Mouse (Mus musculus) limb, embryonic 14.5 days (tissue): ENCODE data around the gene Dlec1. TPM values are rescaled to one million over a fixed set of nuclear protein-coding genes. Genes with fewer than 3 reads are reported as not detected.
A peak's percentile ranks its signal among the peaks of the same experiment; 100 is the strongest.

Experiments used
- ATAC-seq: fragments of 200-750 bp; cut with Nextera tagmentation; 2 replicates; pipeline ENCODE4 v1.8.0; 2017; ENCODE audit warnings: low read depth, moderate number of reproducible peaks, moderate TSS enrichment; ENCODE audit not compliant: low FRiP score
- DNase-seq: peaks from one replicate; pipeline ENCODE4 v3.0.0-alpha.2; 2015; ENCODE audit warnings: low spot score
- H3K27ac ChIP-seq: fragments of 300-500 bp; sonication (generic); replicated peaks from 2 replicates; pipeline ENCODE4 v1.5.1; 2014; ENCODE audit warnings: low read depth, mild to moderate bottlenecking, low read length, moderate library complexity, mixed read lengths
- H3K27me3 ChIP-seq: fragments of 300-500 bp; sonication (generic); 2 replicates; pipeline ENCODE4 v1.6.1; 2014; ENCODE audit warnings: low read length, mixed read lengths; ENCODE audit not compliant: control insufficient read depth, insufficient read depth
- H3K36me3 ChIP-seq: fragments of 300-500 bp; sonication (generic); 2 replicates; pipeline ENCODE4 v1.6.1; 2014; ENCODE audit warnings: mild to moderate bottlenecking, low read length, moderate library complexity, mixed read lengths; ENCODE audit not compliant: control insufficient read depth, insufficient read depth
- H3K4me1 ChIP-seq: fragments of 300-500 bp; sonication (generic); 2 replicates; pipeline ENCODE4 v1.6.1; 2014; ENCODE audit warnings: antibody characterized with exemption, low read length, mixed read lengths; ENCODE audit not compliant: control insufficient read depth, insufficient read depth
- H3K4me2 ChIP-seq: fragments of 300-500 bp; sonication (generic); replicated peaks from 2 replicates; pipeline ENCODE4 v1.6.1; 2014; ENCODE audit warnings: low read depth, mild to moderate bottlenecking, low read length, moderate library complexity; ENCODE audit not compliant: severe bottlenecking
- H3K4me3 ChIP-seq: fragments of 300-500 bp; sonication (generic); replicated peaks from 2 replicates; pipeline ENCODE4 v1.5.1; 2014; ENCODE audit warnings: low read length
- H3K9ac ChIP-seq: fragments of 300-500 bp; sonication (generic); 2 replicates; pipeline ENCODE4 v1.6.1; 2014; ENCODE audit warnings: mild to moderate bottlenecking, low read depth, low read length, moderate library complexity; ENCODE audit not compliant: severe bottlenecking
- H3K9me3 ChIP-seq: fragments of 300-500 bp; sonication (generic); 2 replicates; pipeline ENCODE4 v1.6.1; 2016; ENCODE audit warnings: low read length; ENCODE audit not compliant: control insufficient read depth
- POLR2A ChIP-seq: fragments of 200-500 bp; IDR thresholded peaks from 2 replicates; pipeline ENCODE4 v1.8.0; 2012; ENCODE audit warnings: inconsistent platforms, mild to moderate bottlenecking, moderate library complexity, borderline replicate concordance; ENCODE audit not compliant: insufficient read depth, insufficient read length; ENCODE audit errors: extremely low read depth
- WGBS: fragments of 180-500 bp; shearing (Covaris S2); extraction: QIAGEN DNeasy Blood & Tissue Kit; methylation state at CpG from one replicate; pipeline ENCODE4 v1.1.7; 2014; 5-methylcytosine and 5-hydroxymethylcytosine counted together
- polyA plus RNA-seq, 2 experiments: library from polyadenylated mRNA; depleted of rRNA in 1 of 2; stranded (reverse) in 1 of 2; unstranded in 1 of 2; fragments of >200 nt; fragmentation: Nextera tagmentation in 1 of 2; extraction: Ambion mirVana in 1 of 2; gene quantifications; 2 replicates each; pipeline versions ENCODE4 v1.2.1 to v1.2.3; 2012 to 2014

Gene Dlec1
- polyA plus RNA-seq, 2 experiments, result 0.81 to 1.5 TPM

DNA sequence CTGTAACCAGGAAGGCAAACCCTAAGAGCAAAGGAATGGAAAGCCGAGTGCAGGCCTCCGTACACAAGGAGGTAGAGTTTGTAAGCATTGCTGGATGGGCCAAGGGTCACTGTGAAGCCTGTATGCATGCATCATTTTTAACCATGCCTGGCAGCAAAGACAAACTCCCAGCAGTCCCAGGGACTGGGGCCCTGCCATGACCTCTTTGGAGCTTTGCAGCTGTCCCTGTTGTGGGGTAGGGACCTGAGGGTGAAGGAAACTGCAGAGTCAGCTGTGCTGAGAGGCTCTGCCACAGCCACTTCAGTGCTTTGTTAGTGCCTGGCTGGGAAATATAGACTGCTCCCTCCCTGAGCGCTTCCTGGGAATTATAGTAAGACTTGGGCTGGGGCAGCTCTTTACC, 8.4 kb downstream of the Dlec1 start:
- Histone ChIP-seq H3K4me2 (no peak overlapping the region), H3K9ac (no peak overlapping the region), H3K4me1 (peaks cover 16% of the 10 kb centered on the region), H3K27ac (no peak overlapping the region), H3K9me3 (no peaks in the 10 kb centered on the region), H3K36me3 (no peaks in the 10 kb centered on the region), H3K27me3 (no peaks in the 10 kb centered on the region), H3K4me3 (no peak overlapping the region)
- DNase-seq, result no peak
- ATAC-seq, result 0 out of 2 replicates have a peak, but pooled peaks have one; percentile 27
- WGBS, result 68% methylated on average over 3 of the region's 3 CpGs
- no peak for TF ChIP-seq POLR2A

DNA sequence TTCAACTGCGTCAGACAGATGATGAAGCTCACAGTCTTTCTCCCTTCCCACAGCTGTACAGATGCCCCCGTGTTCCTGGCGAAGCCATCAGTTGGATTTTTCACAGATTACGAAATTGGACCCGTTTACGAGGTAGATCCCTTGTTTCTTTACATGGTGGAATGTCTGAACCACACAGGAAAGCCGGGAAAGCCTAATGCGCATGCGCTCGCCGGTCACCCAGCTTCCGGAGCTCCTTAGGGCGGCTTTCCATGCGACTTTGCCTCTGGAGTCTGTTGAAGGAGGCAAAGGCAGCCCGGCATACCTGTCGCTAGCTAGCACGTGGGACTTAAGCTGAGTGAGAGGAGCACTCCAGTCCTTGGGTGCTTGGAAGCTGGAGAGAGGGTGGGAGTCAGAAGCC, 12.6 kb downstream of the Dlec1 start:
- WGBS, result 77% methylated on average over 17 of the region's 17 CpGs
- no peaks in the 10 kb centered on the region for H3K27me3 ChIP-seq
- H3K9ac ChIP-seq, result no peak overlapping the region
- H3K27ac ChIP-seq, result no peak overlapping the region
- TF ChIP-seq POLR2A, result no peak
- peaks cover 8% of the 10 kb centered on the region; the same call in 1 of the 2 replicates for H3K4me1 ChIP-seq
- H3K9me3 ChIP-seq, result no peaks in the 10 kb centered on the region
- H3K36me3 ChIP-seq, result no peaks in the 10 kb centered on the region
- DNase-seq (no peak), ATAC-seq (no peak)
- no peak overlapping the region for H3K4me3 ChIP-seq
- H3K4me2 ChIP-seq, result no peak overlapping the region

DNA sequence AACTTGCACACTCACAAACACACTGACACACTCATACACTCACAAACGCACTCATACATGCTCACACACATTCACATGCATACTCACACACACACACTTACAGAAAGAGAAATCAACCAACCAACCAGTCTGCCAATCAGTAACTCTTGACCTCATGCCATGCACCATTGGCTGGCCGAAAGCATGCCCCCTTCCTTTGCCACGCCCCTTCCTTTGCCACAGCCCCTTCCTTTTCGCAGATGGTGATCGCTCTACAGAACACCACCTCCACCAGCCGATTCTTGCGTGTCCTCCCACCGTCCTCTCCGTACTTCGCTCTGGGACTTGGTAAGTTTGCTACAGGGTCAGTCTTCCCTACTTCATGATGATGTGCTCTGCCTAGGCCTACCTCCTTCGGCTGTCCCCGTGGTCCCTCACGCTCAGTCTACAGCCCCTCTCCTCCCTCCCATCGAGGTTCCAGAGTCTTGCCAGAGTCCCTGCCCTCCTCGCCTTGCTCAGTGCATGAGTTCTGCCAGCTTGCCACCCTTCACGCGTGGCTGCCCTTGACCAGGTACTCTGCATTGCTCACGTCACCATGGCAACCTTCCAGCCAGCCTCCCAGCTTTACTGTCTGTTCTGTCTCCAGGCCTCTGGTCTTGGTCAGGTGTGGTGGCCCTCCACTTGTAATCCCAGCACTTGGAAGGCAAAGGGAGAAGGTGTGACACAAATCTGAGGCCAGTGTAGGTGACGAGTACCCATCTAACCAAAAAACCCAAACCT, 17.3 kb downstream of the Dlec1 start:
- Histone ChIP-seq H3K36me3 (no peaks in the 10 kb centered on the region), H3K9me3 (no peaks in the 10 kb centered on the region), H3K4me1 (no peaks in the 10 kb centered on the region), H3K27me3 (no peaks in the 10 kb centered on the region), H3K4me3 (no peak overlapping the region), H3K4me2 (no peak overlapping the region), H3K27ac (no peak overlapping the region), H3K9ac (no peak overlapping the region)
- no peak for DNase-seq
- TF ChIP-seq POLR2A, result no peak
- ATAC-seq, result no peak
- 91% methylated on average over 19 of the region's 19 CpGs for WGBS

DNA sequence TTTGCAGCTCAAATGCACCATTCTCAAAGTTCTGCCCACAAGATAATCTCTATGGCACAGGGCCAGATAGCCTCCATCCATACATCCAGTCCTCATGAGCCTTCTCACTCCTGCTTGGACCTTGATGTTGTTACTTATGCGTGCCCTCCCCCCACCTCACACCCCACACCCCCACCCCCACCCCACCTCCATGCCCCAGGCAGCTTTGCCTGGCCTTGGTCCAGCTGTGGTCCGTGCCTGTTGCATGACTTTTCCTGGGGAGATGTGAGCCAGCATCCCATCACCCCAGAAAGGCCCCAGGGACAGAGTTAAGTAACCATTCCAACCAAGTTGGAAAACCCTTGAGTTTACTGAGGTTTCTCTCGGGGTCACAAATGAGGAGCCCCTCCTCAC, 17.9 kb downstream of the Dlec1 start:
- Histone ChIP-seq H3K27me3 (no peaks in the 10 kb centered on the region), H3K4me1 (no peaks in the 10 kb centered on the region), H3K9me3 (no peaks in the 10 kb centered on the region), H3K36me3 (no peaks in the 10 kb centered on the region), H3K27ac (no peak overlapping the region), H3K4me2 (no peak overlapping the region), H3K4me3 (no peak overlapping the region), H3K9ac (no peak overlapping the region)
- no peak for ATAC-seq
- TF ChIP-seq POLR2A, result no peak
- DNase-seq, result no peak
- 61% methylated on average over 3 of the region's 3 CpGs for WGBS

DNA sequence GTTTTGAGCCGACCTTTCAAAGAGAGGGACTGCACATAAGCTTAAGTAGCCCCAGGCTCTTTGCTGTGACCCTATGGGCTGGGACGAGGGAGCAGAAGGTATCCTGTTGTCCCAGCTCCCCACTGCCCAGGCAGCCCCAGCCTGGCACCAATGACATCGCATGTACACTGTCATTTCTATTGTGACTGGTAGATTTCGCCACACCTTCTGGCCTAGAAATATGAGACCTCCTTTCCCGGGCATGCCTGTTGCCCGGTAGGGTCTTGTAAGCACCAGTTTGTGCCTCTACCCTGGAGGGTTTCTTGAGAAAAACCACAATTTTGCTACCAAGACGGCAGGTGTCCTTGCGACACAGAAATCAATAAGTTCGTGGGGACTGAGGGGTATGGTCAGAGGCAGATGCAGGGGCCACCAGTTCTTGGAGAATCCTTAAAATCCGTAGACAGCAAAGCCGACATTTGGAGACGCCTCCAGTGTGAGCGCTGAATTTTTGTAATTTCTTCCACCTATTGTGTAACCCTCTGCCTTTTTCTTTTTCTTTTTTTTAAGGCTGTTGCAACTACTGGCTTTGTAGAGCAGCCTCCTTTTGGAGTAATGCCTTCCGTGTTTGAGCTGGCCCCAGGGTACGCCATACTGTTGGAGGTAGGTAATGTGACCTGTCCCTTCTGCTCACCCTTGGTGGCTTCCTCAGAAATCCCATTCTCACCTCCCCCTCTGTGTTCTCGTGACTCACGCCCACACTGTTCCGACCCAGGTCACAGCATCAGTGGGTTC, 20.5 kb downstream of the Dlec1 start:
- DNase-seq (no peak), ATAC-seq (no peak)
- 77% methylated on average over 18 of the region's 18 CpGs for WGBS
- Histone ChIP-seq H3K4me1 (no peaks in the 10 kb centered on the region), H3K27ac (no peak overlapping the region), H3K9me3 (no peaks in the 10 kb centered on the region), H3K27me3 (no peaks in the 10 kb centered on the region), H3K9ac (no peak overlapping the region), H3K4me2 (no peak overlapping the region), H3K4me3 (no peak overlapping the region), H3K36me3 (no peaks in the 10 kb centered on the region)
- TF ChIP-seq POLR2A, result no peak
